ENCODE assay signal across 8 mouse cellular contexts in genomic region chr7:19344938-19345471, GRCm38 (mm10). TPM values are rescaled to one million over a fixed set of nuclear protein-coding genes. Genes with fewer than 3 reads are reported as not detected.
DNase-seq lines count a peak whose midpoint lies in the region; ATAC-seq and TF ChIP-seq lines count a peak whose summit lies in the region.

No protein-coding gene starts in this region.

- peak in 1 of 2 experiments; percentile 65; a peak in 2 of 4 replicates for TF ChIP-seq POLR2A in MEL (IDR thresholded peaks at IDR 0.05; ENCODE audit: control insufficient read depth in 1 of 2, insufficient read depth in 1 of 2, low read depth in 1 of 2, low read length in 2 of 2, poor library complexity in 1 of 2)
- peak; percentile 63; the same call in 1 of the 2 replicates for TF ChIP-seq POLR2A in cerebellum, adult 2 months (IDR thresholded peaks at IDR 0.05; ENCODE audit: borderline replicate concordance, insufficient read depth, low read length)

- H3K79me2 ChIP-seq in MEL (ENCODE audit: control insufficient read depth, insufficient read depth, low read length, poor library complexity) = no peaks in the 10 kb centered on the region

- peak overlapping the region; percentile 66 to 70 for H3K4me3 ChIP-seq in MEL (ENCODE audit: control insufficient read depth in 1 of 2, insufficient read depth in 1 of 2, low read depth in 2 of 2, low read length in 2 of 2)
- peak overlapping the region; percentile 91 for H3K4me3 ChIP-seq in cerebellum, adult 2 months (replicated peaks; ENCODE audit: insufficient read depth, low read depth, low read length)
- peak overlapping the region; percentile 78 for H3K4me3 ChIP-seq in hindbrain, embryonic 10.5 days
- peak overlapping the region; percentile 76 for H3K4me3 ChIP-seq in lung, postnatal 0 days (ENCODE audit: low read depth, low read length)

- peaks cover 0 to 6% of the 10 kb centered on the region in 2 experiments; a peak in 2 of 4 replicates for H3K27me3 ChIP-seq in MEL (ENCODE audit: control insufficient read depth in 1 of 2, insufficient read depth in 2 of 2, low read length in 2 of 2)
- H3K27me3 ChIP-seq in cerebellum, adult 2 months (ENCODE audit: control insufficient read depth, insufficient read depth, low read length) = no peaks in the 10 kb centered on the region
- peaks cover 18% of the 10 kb centered on the region for H3K27me3 ChIP-seq in hindbrain, embryonic 10.5 days (ENCODE audit: insufficient read depth, poor library complexity, severe bottlenecking)
- 0 out of 2 replicates have a peak, but pooled peaks cover 4% of the 10 kb centered on the region for H3K27me3 ChIP-seq in lung, postnatal 0 days (replicated peaks; ENCODE audit: insufficient read depth, low read length)

- peaks cover 2 to 18% of the 10 kb centered on the region in 2 experiments; a peak in 3 of 4 replicates for H3K4me1 ChIP-seq in MEL (ENCODE audit: control insufficient read depth in 1 of 2, insufficient read depth in 2 of 2, low read length in 2 of 2)
- peaks cover 4% of the 10 kb centered on the region; the same call in 1 of the 2 replicates for H3K4me1 ChIP-seq in cerebellum, adult 2 months (ENCODE audit: control insufficient read depth, insufficient read depth, low read length)
- H3K4me1 ChIP-seq in hindbrain, embryonic 10.5 days (replicated peaks) = peaks cover 43% of the 10 kb centered on the region
- H3K4me1 ChIP-seq in lung, postnatal 0 days (ENCODE audit: insufficient read depth, low read depth, low read length) = peaks cover 12% of the 10 kb centered on the region; the same call in 1 of the 2 replicates

- TF ChIP-seq CTCF in MEL (IDR thresholded peaks at IDR 0.05 in 2 of 3, conservative IDR thresholded peaks at IDR 0.05 in 1 of 3; ENCODE audit: control insufficient read depth in 1 of 3, insufficient read depth in 1 of 3, low read depth in 2 of 3, low read length in 3 of 3, poor library complexity in 1 of 3, severe bottlenecking in 1 of 3) = no peak
- no peak for TF ChIP-seq CTCF in cerebellum, adult 2 months (IDR thresholded peaks at IDR 0.05; ENCODE audit: borderline replicate concordance, insufficient read depth, low read depth, low read length)
- TF ChIP-seq CTCF in lung, postnatal 0 days (IDR thresholded peaks at IDR 0.05) = no peak

- no peak for TF ChIP-seq RAD21 in MEL (IDR thresholded peaks at IDR 0.05; ENCODE audit: low read depth, low read length)

- no peak for TF ChIP-seq EP300 in MEL (IDR thresholded peaks at IDR 0.05; ENCODE audit: low read depth in 1 of 2, low read length in 2 of 2)
- TF ChIP-seq EP300 in lung, postnatal 0 days (IDR thresholded peaks at IDR 0.05) = no peak

- peak; percentile 99 for DNase-seq in MEL (ENCODE audit: low read depth, low spot score)
- peak; percentile 98 to 99 for DNase-seq in cerebellum, adult 2 months
- peak; percentile 98 for DNase-seq in forelimb bud, embryonic 11.5 days (ENCODE audit: low read depth, low spot score)
- peak; percentile 95 for DNase-seq in hindbrain, embryonic 10.5 days (ENCODE audit: low spot score)
- DNase-seq in layer of hippocampus, adult 9-11 months = peak; percentile 97
- peak; percentile 98 for DNase-seq in lung, postnatal 0 days (ENCODE audit: low spot score)
- DNase-seq in ovary, postnatal 14 days (ENCODE audit: low spot score) = peak; percentile 88
- peak; percentile 98 for DNase-seq in thymus, postnatal 14 days

- H3K4me2 ChIP-seq in lung, postnatal 0 days (replicated peaks; ENCODE audit: low read depth, low read length) = peak overlapping the region; percentile 63

- H3K9ac ChIP-seq in MEL (ENCODE audit: control insufficient read depth, low read depth, low read length, poor library complexity, severe bottlenecking) = peak overlapping the region; percentile 70
- peak overlapping the region; percentile 48 for H3K9ac ChIP-seq in lung, postnatal 0 days (replicated peaks; ENCODE audit: low read depth)

- no peaks in the 10 kb centered on the region for H3K9me3 ChIP-seq in MEL (replicated peaks; ENCODE audit: insufficient read depth, low read length)
- no peaks in the 10 kb centered on the region for H3K9me3 ChIP-seq in hindbrain, embryonic 10.5 days
- H3K9me3 ChIP-seq in lung, postnatal 0 days (ENCODE audit: low read length) = no peaks in the 10 kb centered on the region

- peak; percentile 94 for ATAC-seq in lung, postnatal 0 days

- peak overlapping the region; percentile 43 for H3K27ac ChIP-seq in MEL (ENCODE audit: control insufficient read depth, low read depth, low read length)
- H3K27ac ChIP-seq in cerebellum, adult 2 months (ENCODE audit: insufficient read depth, low read length) = peak overlapping the region; percentile 93
- peak overlapping the region; percentile 94 for H3K27ac ChIP-seq in hindbrain, embryonic 10.5 days
- peak overlapping the region; percentile 73 for H3K27ac ChIP-seq in lung, postnatal 0 days (ENCODE audit: low read length)

- WGBS in cerebellum, adult 2 months = under 1% methylated on average over 31 of the region's 31 CpGs
- whole genome bisulfite sequencing in hindbrain, embryonic 10.5 days = under 1% methylated on average over 31 of the region's 31 CpGs
- WGBS in lung, postnatal 0 days = 0% methylated on average over 31 of the region's 31 CpGs

- peaks cover 0 to 5% of the 10 kb centered on the region in 2 experiments; a peak in 2 of 4 replicates for H3K36me3 ChIP-seq in MEL (ENCODE audit: control insufficient read depth in 1 of 2, insufficient read depth in 2 of 2, low read length in 2 of 2)
- peaks cover 26% of the 10 kb centered on the region for H3K36me3 ChIP-seq in hindbrain, embryonic 10.5 days
- H3K36me3 ChIP-seq in lung, postnatal 0 days (ENCODE audit: insufficient read depth, low read length) = peaks cover 11% of the 10 kb centered on the region

TF ChIP-seq in MEL, 35 proteins besides CTCF, POLR2A, EP300 and RAD21 (continues in another document):
- TF ChIP-seq UBTF (IDR thresholded peaks at IDR 0.05; ENCODE audit: borderline replicate concordance, insufficient read depth, low read depth, low read length) = no peak
- TF ChIP-seq TCF12 (IDR thresholded peaks at IDR 0.05; ENCODE audit: low read depth, low read length) = no peak
- peak; percentile 66 for TF ChIP-seq TBP (IDR thresholded peaks at IDR 0.05; ENCODE audit: low read depth, low read length)
- peak; percentile 74; the same call in 1 of the 2 replicates for TF ChIP-seq KAT2A (conservative IDR thresholded peaks at IDR 0.05; ENCODE audit: low read depth, low read length)
- TF ChIP-seq ELF1 (IDR thresholded peaks at IDR 0.05; ENCODE audit: low read depth, low read length) = peak; percentile 81
- peak; percentile 63; the same call in 1 of the 2 replicates for TF ChIP-seq GABPA (IDR thresholded peaks at IDR 0.05; ENCODE audit: low read depth, low read length)
- no peak for TF ChIP-seq USF1 (IDR thresholded peaks at IDR 0.05; ENCODE audit: low read depth, low read length)
- TF ChIP-seq HCFC1 (IDR thresholded peaks at IDR 0.05; ENCODE audit: low read depth, low read length) = peak; percentile 98
- TF ChIP-seq MYB (IDR thresholded peaks at IDR 0.05; ENCODE audit: low read depth, low read length) = no peak
- no peak for TF ChIP-seq CHD1 (IDR thresholded peaks at IDR 0.05; ENCODE audit: low read depth, low read length)
- no peak for TF ChIP-seq MAZ (IDR thresholded peaks at IDR 0.05; ENCODE audit: low read depth, low read length)
- peak; percentile 73; the same call in 1 of the 2 replicates for TF ChIP-seq MXI1 (IDR thresholded peaks at IDR 0.05; ENCODE audit: low read depth, low read length)
- TF ChIP-seq MYC (IDR thresholded peaks at IDR 0.05; ENCODE audit: low read depth, low read length) = no peak
- no peak for TF ChIP-seq BHLHE40 (IDR thresholded peaks at IDR 0.05; ENCODE audit: borderline replicate concordance, low read depth, low read length)

RNA-seq across cellular contexts. Expression of gene Ercc1, which starts 0.4 kb away (rescaled TPM):
- total RNA-seq in MEL (2012; rRNA removed) = 22.2 and 25.9 TPM in 2 replicates
- polyA plus RNA-seq in MEL (2012; ENCODE audit: insufficient read depth in 1 of 2, insufficient read length in 2 of 2, low read depth in 1 of 2, low replicate concordance in 2 of 2, missing spikeins in 1 of 2) = 10 to 100 TPM in 1 of 2 experiments, not detected in 1; 37.5 TPM
- polyA plus RNA-seq in cerebellum, adult 2 months (2012; rRNA removed) = 52.2 and 53.9 TPM in 2 replicates
- 106 and 128 TPM in 2 replicates for polyA plus RNA-seq in hindbrain, embryonic 10.5 days (2016; fragmentation: Nextera tagmentation; extraction: Ambion mirVana)
- polyA plus RNA-seq in lung, postnatal 0 days (2015; fragmentation: Nextera tagmentation; extraction: Ambion mirVana) = 51.0 and 57.8 TPM in 2 replicates

RNA-seq across cellular contexts. Expression of gene Cd3eap, which starts 14.3 kb away (rescaled TPM):
- total RNA-seq in MEL (2012; rRNA removed) = 26.2 and 43.9 TPM in 2 replicates
- polyA plus RNA-seq in MEL (2012; ENCODE audit: insufficient read depth in 1 of 2, insufficient read length in 2 of 2, low read depth in 1 of 2, low replicate concordance in 2 of 2, missing spikeins in 1 of 2) = 10 to 100 TPM in 1 of 2 experiments, not detected in 1; 49.8 TPM
- 12.6 and 12.7 TPM in 2 replicates for polyA plus RNA-seq in cerebellum, adult 2 months (2012; rRNA removed)
- 18.7 and 24.4 TPM in 2 replicates for polyA plus RNA-seq in hindbrain, embryonic 10.5 days (2016; fragmentation: Nextera tagmentation; extraction: Ambion mirVana)
- polyA plus RNA-seq in lung, postnatal 0 days (2015; fragmentation: Nextera tagmentation; extraction: Ambion mirVana) = 6.5 and 7.6 TPM in 2 replicates

RNA-seq across cellular contexts. Expression of gene Ppp1r13l, which starts 14.5 kb away (rescaled TPM):
- total RNA-seq in MEL (2012; rRNA removed) = 1.0 and 1.5 TPM in 2 replicates
- 10 to 100 TPM in 1 of 2 experiments, not detected in 1; 15.9 TPM for polyA plus RNA-seq in MEL (2012; ENCODE audit: insufficient read depth in 1 of 2, insufficient read length in 2 of 2, low read depth in 1 of 2, low replicate concordance in 2 of 2, missing spikeins in 1 of 2)
- 4.1 and 4.8 TPM in 2 replicates for polyA plus RNA-seq in cerebellum, adult 2 months (2012; rRNA removed)
- polyA plus RNA-seq in hindbrain, embryonic 10.5 days (2016; fragmentation: Nextera tagmentation; extraction: Ambion mirVana) = 4.7 and 5.6 TPM in 2 replicates
- 4.1 and 4.2 TPM in 2 replicates for polyA plus RNA-seq in lung, postnatal 0 days (2015; fragmentation: Nextera tagmentation; extraction: Ambion mirVana)

RNA-seq across cellular contexts. Expression of gene Fosb, which starts 35.2 kb away (rescaled TPM):
- total RNA-seq in MEL (2012; rRNA removed) = 0.04 and 0.10 TPM in 2 replicates
- polyA plus RNA-seq in MEL (2012; ENCODE audit: insufficient read depth in 1 of 2, insufficient read length in 2 of 2, low read depth in 1 of 2, low replicate concordance in 2 of 2, missing spikeins in 1 of 2) = under 1 TPM in 1 of 2 experiments, not detected in 1; 0.49 TPM
- 0.67 and 0.71 TPM in 2 replicates for polyA plus RNA-seq in cerebellum, adult 2 months (2012; rRNA removed)
- polyA plus RNA-seq in hindbrain, embryonic 10.5 days (2016; fragmentation: Nextera tagmentation; extraction: Ambion mirVana) = not detected in 2 replicates
- 0.17 and 0.44 TPM in 2 replicates for polyA plus RNA-seq in lung, postnatal 0 days (2015; fragmentation: Nextera tagmentation; extraction: Ambion mirVana)

RNA-seq across cellular contexts. Expression of gene Ercc2, which starts 36.8 kb away (rescaled TPM):
- total RNA-seq in MEL (2012; rRNA removed) = 29.4 and 34.4 TPM in 2 replicates
- 10 to 100 TPM in 1 of 2 experiments, not detected in 1; 44.5 TPM for polyA plus RNA-seq in MEL (2012; ENCODE audit: insufficient read depth in 1 of 2, insufficient read length in 2 of 2, low read depth in 1 of 2, low replicate concordance in 2 of 2, missing spikeins in 1 of 2)
- polyA plus RNA-seq in cerebellum, adult 2 months (2012; rRNA removed) = 45.0 and 46.3 TPM in 2 replicates
- polyA plus RNA-seq in hindbrain, embryonic 10.5 days (2016; fragmentation: Nextera tagmentation; extraction: Ambion mirVana) = 29.0 and 33.9 TPM in 2 replicates
- 8.9 and 9.4 TPM in 2 replicates for polyA plus RNA-seq in lung, postnatal 0 days (2015; fragmentation: Nextera tagmentation; extraction: Ambion mirVana)

Comparison
In these comparisons a context has a peak if more than half of its experiments do, and no peak if none do; other contexts are left out.
1. Peak in every context shown above with its lines: DNase-seq, ATAC-seq, H3K4me3 ChIP-seq and H3K27ac ChIP-seq.
2. H3K27ac ChIP-seq: peak in every context shown above with its lines; median percentile 94 in hindbrain, embryonic 10.5 days; 93 in cerebellum, adult 2 months; 73 in lung, postnatal 0 days; 43 in MEL.